Mouse (Mus musculus): ENCODE results near the gene Pan3. TPM values are rescaled to one million over a fixed set of nuclear protein-coding genes. Genes with fewer than 3 reads are reported as not detected.

Pan3 gene
- polyA plus RNA-seq (2015; fragmentation: Nextera tagmentation; extraction: Ambion mirVana), result 61.2 and 72.9 TPM in 2 replicates

GRCm38 (mm10) chr5:147429535-147430305 lies at the start of gene Pan3:
Gene Pan3, plus strand, starts transcription at chr5:147430161.
- ATAC-seq (ENCODE audit: low FRiP score, low TSS enrichment), result peak; percentile 88
- peaks cover 31% of the 10 kb centered on the region for H3K4me1 ChIP-seq (ENCODE audit: insufficient read depth, low read length)
- WGBS, result 0% methylated on average over 40 of the region's 51 CpGs
- no peaks in the 10 kb centered on the region for H3K27me3 ChIP-seq (ENCODE audit: insufficient read depth, low read length)
- peak within 1 kb of the TSS; percentile 99 for H3K27ac ChIP-seq (ENCODE audit: low read length)
- H3K9me3 ChIP-seq (ENCODE audit: low read length), result no peaks in the 10 kb centered on the region
- H3K9ac ChIP-seq (replicated peaks; ENCODE audit: low read length), result peak within 1 kb of the TSS; percentile 96
- no peaks in the 10 kb centered on the region for H3K36me3 ChIP-seq (ENCODE audit: insufficient read depth, low read length)
- H3K4me2 ChIP-seq (replicated peaks; ENCODE audit: low read depth, low read length), result peak within 1 kb of the TSS; percentile 78
- peak within 1 kb of the TSS; percentile 98 for H3K4me3 ChIP-seq (ENCODE audit: low read length)

GRCm38 (mm10) chr5:147381396-147381795 lies 48.6 kb upstream of the Pan3 start:
- Histone ChIP-seq H3K27ac (ENCODE audit: low read length) (no peak overlapping the region), H3K4me1 (ENCODE audit: insufficient read depth, low read length) (no peaks in the 10 kb centered on the region), H3K9me3 (ENCODE audit: low read length) (no peaks in the 10 kb centered on the region), H3K9ac (replicated peaks; ENCODE audit: low read length) (no peak overlapping the region), H3K4me2 (replicated peaks; ENCODE audit: low read depth, low read length) (no peak overlapping the region), H3K4me3 (ENCODE audit: low read length) (no peak overlapping the region), H3K36me3 (ENCODE audit: insufficient read depth, low read length) (no peaks in the 10 kb centered on the region), H3K27me3 (ENCODE audit: insufficient read depth, low read length) (no peaks in the 10 kb centered on the region)
- ATAC-seq (ENCODE audit: low FRiP score, low TSS enrichment), result no peak
- 84% methylated on average over 10 of the region's 10 CpGs for WGBS

GRCm38 (mm10) chr5:147386865-147387264 lies 43.1 kb upstream of the Pan3 start:
- Histone ChIP-seq H3K36me3 (ENCODE audit: insufficient read depth, low read length) (no peaks in the 10 kb centered on the region), H3K4me1 (ENCODE audit: insufficient read depth, low read length) (no peaks in the 10 kb centered on the region), H3K4me3 (ENCODE audit: low read length) (no peak overlapping the region), H3K9me3 (ENCODE audit: low read length) (no peaks in the 10 kb centered on the region), H3K27me3 (ENCODE audit: insufficient read depth, low read length) (no peaks in the 10 kb centered on the region), H3K27ac (ENCODE audit: low read length) (no peak overlapping the region), H3K9ac (replicated peaks; ENCODE audit: low read length) (no peak overlapping the region), H3K4me2 (replicated peaks; ENCODE audit: low read depth, low read length) (no peak overlapping the region)
- no peak for ATAC-seq (ENCODE audit: low FRiP score, low TSS enrichment)
- WGBS, result 77% methylated on average over 13 of the region's 13 CpGs

GRCm38 (mm10) chr5:147388376-147389008 lies 41.5 kb upstream of the Pan3 start:
- Histone ChIP-seq H3K4me2 (replicated peaks; ENCODE audit: low read depth, low read length) (no peak overlapping the region), H3K9me3 (ENCODE audit: low read length) (no peaks in the 10 kb centered on the region), H3K27me3 (ENCODE audit: insufficient read depth, low read length) (no peaks in the 10 kb centered on the region), H3K27ac (ENCODE audit: low read length) (no peak overlapping the region), H3K4me1 (ENCODE audit: insufficient read depth, low read length) (no peaks in the 10 kb centered on the region), H3K9ac (replicated peaks; ENCODE audit: low read length) (no peak overlapping the region), H3K36me3 (ENCODE audit: insufficient read depth, low read length) (no peaks in the 10 kb centered on the region), H3K4me3 (ENCODE audit: low read length) (no peak overlapping the region)
- WGBS, result 79% methylated on average over 9 of the region's 9 CpGs
- ATAC-seq (ENCODE audit: low FRiP score, low TSS enrichment), result no peak

GRCm38 (mm10) chr5:147389052-147389451 lies 40.9 kb upstream of the Pan3 start:
- H3K4me2 ChIP-seq (replicated peaks; ENCODE audit: low read depth, low read length), result no peak overlapping the region
- H3K9me3 ChIP-seq (ENCODE audit: low read length), result no peaks in the 10 kb centered on the region
- H3K27ac ChIP-seq (ENCODE audit: low read length), result no peak overlapping the region
- no peaks in the 10 kb centered on the region for H3K27me3 ChIP-seq (ENCODE audit: insufficient read depth, low read length)
- H3K4me1 ChIP-seq (ENCODE audit: insufficient read depth, low read length), result no peaks in the 10 kb centered on the region
- no peak for ATAC-seq (ENCODE audit: low FRiP score, low TSS enrichment)
- H3K9ac ChIP-seq (replicated peaks; ENCODE audit: low read length), result no peak overlapping the region
- WGBS, result 83% methylated on average over 5 of the region's 5 CpGs
- H3K36me3 ChIP-seq (ENCODE audit: insufficient read depth, low read length), result no peaks in the 10 kb centered on the region
- no peak overlapping the region for H3K4me3 ChIP-seq (ENCODE audit: low read length)

- no peak for ATAC-seq (ENCODE audit: low FRiP score, low TSS enrichment)
- 56% methylated on average over 2 of the region's 2 CpGs for WGBS
These were observed 39.2 kb upstream of the Pan3 start for GRCm38 (mm10) chr5:147390772-147391171.

GRCm38 (mm10) chr5:147392667-147393213 lies 37.2 kb upstream of the Pan3 start:
- Histone ChIP-seq H3K9ac (replicated peaks; ENCODE audit: low read length) (no peak overlapping the region), H3K9me3 (ENCODE audit: low read length) (peaks cover 2% of the 10 kb centered on the region; the same call in 1 of the 2 replicates), H3K27ac (ENCODE audit: low read length) (no peak overlapping the region), H3K4me3 (ENCODE audit: low read length) (no peak overlapping the region), H3K27me3 (ENCODE audit: insufficient read depth, low read length) (peaks cover 2% of the 10 kb centered on the region; the same call in 1 of the 2 replicates), H3K4me1 (ENCODE audit: insufficient read depth, low read length) (no peaks in the 10 kb centered on the region), H3K36me3 (ENCODE audit: insufficient read depth, low read length) (no peaks in the 10 kb centered on the region), H3K4me2 (replicated peaks; ENCODE audit: low read depth, low read length) (no peak overlapping the region)
- WGBS, result 78% methylated on average over 12 of the region's 12 CpGs
- ATAC-seq (ENCODE audit: low FRiP score, low TSS enrichment), result no peak

More at GRCm38 (mm10) chr5:147390772-147391171, 39.2 kb upstream of the Pan3 start:
- no peak overlapping the region for H3K9ac ChIP-seq (replicated peaks; ENCODE audit: low read length)
- peaks cover 2% of the 10 kb centered on the region; the same call in 1 of the 2 replicates for H3K9me3 ChIP-seq (ENCODE audit: low read length)
- no peaks in the 10 kb centered on the region for H3K27me3 ChIP-seq (ENCODE audit: insufficient read depth, low read length)
- H3K36me3 ChIP-seq (ENCODE audit: insufficient read depth, low read length), result no peaks in the 10 kb centered on the region
- H3K27ac ChIP-seq (ENCODE audit: low read length), result no peak overlapping the region
- no peaks in the 10 kb centered on the region for H3K4me1 ChIP-seq (ENCODE audit: insufficient read depth, low read length)
- no peak overlapping the region for H3K4me3 ChIP-seq (ENCODE audit: low read length)
- H3K4me2 ChIP-seq (replicated peaks; ENCODE audit: low read depth, low read length), result no peak overlapping the region

GRCm38 (mm10) chr5:147395050-147395449 lies 34.9 kb upstream of the Pan3 start:
- Histone ChIP-seq H3K27me3 (ENCODE audit: insufficient read depth, low read length) (peaks cover 24% of the 10 kb centered on the region), H3K9ac (replicated peaks; ENCODE audit: low read length) (no peak overlapping the region), H3K4me1 (ENCODE audit: insufficient read depth, low read length) (0 out of 2 replicates have a peak, but pooled peaks cover 3% of the 10 kb centered on the region), H3K27ac (ENCODE audit: low read length) (no peak overlapping the region), H3K4me3 (ENCODE audit: low read length) (no peak overlapping the region), H3K9me3 (ENCODE audit: low read length) (peaks cover 2% of the 10 kb centered on the region; the same call in 1 of the 2 replicates), H3K4me2 (replicated peaks; ENCODE audit: low read depth, low read length) (no peak overlapping the region), H3K36me3 (ENCODE audit: insufficient read depth, low read length) (no peaks in the 10 kb centered on the region)
- ATAC-seq (ENCODE audit: low FRiP score, low TSS enrichment), result no peak
- WGBS, result 19% methylated on average over 1 of the region's 1 CpGs

- under 1% methylated on average over 54 of the region's 56 CpGs for WGBS
- Histone ChIP-seq H3K4me1 (ENCODE audit: insufficient read depth, low read length) (peaks cover 15% of the 10 kb centered on the region), H3K27ac (ENCODE audit: low read length) (no peak within 1 kb of the TSS), H3K36me3 (ENCODE audit: insufficient read depth, low read length) (no peaks in the 10 kb centered on the region), H3K4me2 (replicated peaks; ENCODE audit: low read depth, low read length) (peak within 1 kb of the TSS; percentile 57), H3K9me3 (ENCODE audit: low read length) (peaks cover 2% of the 10 kb centered on the region; the same call in 1 of the 2 replicates), H3K4me3 (ENCODE audit: low read length) (peak within 1 kb of the TSS; percentile 47), H3K27me3 (ENCODE audit: insufficient read depth, low read length) (peaks cover 48% of the 10 kb centered on the region), H3K9ac (replicated peaks; ENCODE audit: low read length) (peak within 1 kb of the TSS; percentile 48; the same call in 1 of the 2 replicates)
- peak; percentile 94 for ATAC-seq (ENCODE audit: low FRiP score, low TSS enrichment)
These were observed 30.0 kb upstream of the Pan3 start, which contains the start of gene Flt3 for GRCm38 (mm10) chr5:147399843-147400504. Gene Flt3, minus strand, starts transcription at chr5:147400489.
